Mouse (Mus musculus) effector memory CD4-positive, alpha-beta T cell, adult 5 months (primary cell): Measurements from ENCODE around the gene Sugct. TPM values are rescaled to one million over a fixed set of nuclear protein-coding genes. Genes with fewer than 3 reads are reported as not detected.

Experiments
- polyA plus RNA-seq: library from polyadenylated mRNA; unstranded; fragments of 100-300 nt; shearing (Covaris generic); gene quantifications from one replicate; pipeline ENCODE4 v1.2.1, GENCODE M21; 2017

Sugct gene
- polyA plus RNA-seq: 0.60 TPM

DNA sequence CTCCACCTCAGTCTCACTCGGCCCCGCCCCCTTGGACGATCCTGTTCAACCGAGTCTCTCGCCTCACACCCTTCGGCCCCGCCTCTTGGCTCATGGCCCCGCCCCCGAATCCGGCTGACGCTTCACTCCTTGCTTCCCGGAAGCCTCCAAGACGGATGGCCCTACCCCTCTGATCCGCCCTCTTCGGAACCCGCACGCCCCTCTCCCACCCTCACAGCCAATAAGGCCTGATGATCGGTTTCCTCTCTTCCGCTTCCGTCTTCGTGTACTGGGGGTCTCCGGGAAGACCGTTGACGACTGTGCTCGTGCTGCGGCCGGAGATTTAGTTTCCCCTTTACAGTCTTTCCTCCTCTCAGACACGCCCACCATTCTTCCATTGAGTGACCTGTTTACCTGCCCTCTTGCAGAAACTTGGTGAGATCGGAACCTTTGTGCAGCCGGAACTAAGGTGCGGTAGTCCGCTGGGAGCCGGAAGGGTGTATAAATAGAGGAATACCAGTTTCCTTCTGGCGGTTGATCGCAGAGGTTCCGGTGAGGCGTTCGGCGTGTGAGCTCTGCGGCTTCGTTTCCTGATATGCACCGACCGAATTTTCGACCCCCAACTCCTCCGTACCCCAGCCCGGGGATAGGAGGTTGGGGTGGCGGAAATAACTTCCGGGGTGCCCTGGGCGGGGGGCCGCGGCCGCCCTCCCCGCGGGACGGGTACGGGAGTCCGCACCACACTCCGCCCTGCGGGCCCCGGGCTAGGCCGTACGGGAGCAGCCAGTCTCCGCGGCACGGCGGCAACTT lies at the start of gene Sugct, which contains the start of gene Mplkip:
Gene Sugct (minus strand): TSS at position 643 of the 789 bp plus-strand sequence.
Gene Mplkip (plus strand): TSS at position 282 of the 789 bp plus-strand sequence.

Other genes with a start within 250 kb of the Sugct start
- gene Mplkip, start 361 bp downstream of the Sugct start, polyA plus RNA-seq: 49.4 TPM
- gene Cdk13, start 109.5 kb upstream of the Sugct start, polyA plus RNA-seq: 125 TPM
- 65.9 TPM for gene Rala, start 248.7 kb upstream of the Sugct start, polyA plus RNA-seq